Mouse (Mus musculus) lung, postnatal 0 days (tissue): ENCODE results near the gene Myo16.

Source experiments
- CTCF ChIP-seq: IDR thresholded peaks from 2 replicates; pipeline ENCODE4 v1.5.1; 2016; ENCODE audit warnings: antibody characterized with exemption, mild to moderate bottlenecking
- EP300 ChIP-seq: IDR thresholded peaks from 2 replicates; pipeline ENCODE4 v1.6.1; 2016; ENCODE audit warnings: antibody characterized with exemption, mild to moderate bottlenecking, control low read depth

- no peak for TF ChIP-seq CTCF
- no peak for TF ChIP-seq EP300
Observed at GRCm38 (mm10) chr8:10395146-10395545, 241.4 kb downstream of the Myo16 start.
